Mouse (Mus musculus) heart, adult 2 months (tissue): ENCODE measurements around the gene Mta1.

Experiments
- CTCF ChIP-seq: fragments of 200-600 bp; IDR thresholded peaks from 2 replicates; pipeline ENCODE4 v1.8.1; 2022; ENCODE audit warnings: antibody characterized with exemption, mild to moderate bottlenecking, moderate library complexity
- EP300 ChIP-seq: fragments of 200-500 bp; IDR thresholded peaks from 2 replicates; pipeline ENCODE4 v1.6.1; 2011; ENCODE audit warnings: low read depth, low read length, control low read depth; ENCODE audit not compliant: insufficient read depth
- POLR2A ChIP-seq: fragments of 200-500 bp; IDR thresholded peaks from 2 replicates; pipeline ENCODE4 v1.6.1; 2011; ENCODE audit warnings: mild to moderate bottlenecking, low read depth, low read length, control low read depth; ENCODE audit not compliant: insufficient read depth

- no peak for TF ChIP-seq CTCF
- no peak for TF ChIP-seq EP300
- TF ChIP-seq POLR2A, result no peak
These were observed 52.5 kb downstream of the Mta1 start for GRCm38 (mm10) chr12:113150591-113150990.
